Mouse (Mus musculus) kidney, postnatal 0 days (tissue): ENCODE measurements around the gene Tssk2. TPM values are rescaled to one million over a fixed set of nuclear protein-coding genes. Genes with fewer than 3 reads are reported as not detected.

Source experiments
- ATAC-seq: fragments of 200-750 bp; cut with Nextera tagmentation; replicated peaks from 2 replicates; pipeline ENCODE4 v1.8.0; 2017; ENCODE audit warnings: low read depth, moderate number of reproducible peaks, moderate TSS enrichment, moderate library complexity; ENCODE audit not compliant: low FRiP score
- DNase-seq: peaks from one replicate; pipeline ENCODE4 v3.0.0-alpha.2; 2016; ENCODE audit warnings: low spot score
- H3K27ac ChIP-seq: fragments of 300-500 bp; sonication (generic); 2 replicates; pipeline ENCODE4 v1.5.1; 2014; ENCODE audit warnings: mild to moderate bottlenecking
- H3K27me3 ChIP-seq: fragments of 300-500 bp; sonication (generic); 2 replicates; pipeline ENCODE4 v1.6.1; 2014; ENCODE audit warnings: low read length, mixed read lengths; ENCODE audit not compliant: insufficient read depth
- H3K36me3 ChIP-seq: fragments of 300-500 bp; sonication (generic); 2 replicates; pipeline ENCODE4 v1.6.1; 2014; ENCODE audit warnings: low read length, mixed read lengths; ENCODE audit not compliant: insufficient read depth
- H3K4me1 ChIP-seq: fragments of 300-500 bp; sonication (generic); replicated peaks from 2 replicates; pipeline ENCODE4 v1.6.1; 2014; ENCODE audit warnings: antibody characterized with exemption, low read length, mixed read lengths; ENCODE audit not compliant: insufficient read depth
- H3K4me2 ChIP-seq: fragments of 300-500 bp; sonication (generic); 2 replicates; pipeline ENCODE4 v1.6.1; 2014; ENCODE audit warnings: mild to moderate bottlenecking, low read length, moderate library complexity, mixed read lengths
- H3K4me3 ChIP-seq: fragments of 300-500 bp; sonication (generic); replicated peaks from 2 replicates; pipeline ENCODE4 v1.5.1; 2014; ENCODE audit warnings: low read depth, low read length
- H3K9ac ChIP-seq: fragments of 300-500 bp; sonication (generic); 2 replicates; pipeline ENCODE4 v1.6.1; 2014; ENCODE audit warnings: low read depth, low read length
- H3K9me3 ChIP-seq: fragments of 300-500 bp; sonication (generic); replicated peaks from 2 replicates; pipeline ENCODE4 v1.6.1; 2016; ENCODE audit warnings: low read length, inconsistent platforms, mixed read lengths
- CTCF ChIP-seq: IDR thresholded peaks from 2 replicates; pipeline ENCODE4 v1.5.1; 2016; ENCODE audit warnings: antibody characterized with exemption, low read depth, mild to moderate bottlenecking, moderate library complexity
- WGBS: fragments of 180-500 bp; shearing (Covaris S2); extraction: QIAGEN DNeasy Blood & Tissue Kit; methylation state at CpG from one replicate; pipeline ENCODE4 v1.1.7; 2014; 5-methylcytosine and 5-hydroxymethylcytosine counted together
- polyA plus RNA-seq: library from polyadenylated mRNA; unstranded; fragments of >200 nt; fragmentation: Nextera tagmentation; extraction: Ambion mirVana; gene quantifications from 2 replicates; pipeline ENCODE4 v1.2.1, GENCODE M21; 2015

Gene Tssk2
- polyA plus RNA-seq, 1 experiment from 2014 or later = not detected

DNA sequence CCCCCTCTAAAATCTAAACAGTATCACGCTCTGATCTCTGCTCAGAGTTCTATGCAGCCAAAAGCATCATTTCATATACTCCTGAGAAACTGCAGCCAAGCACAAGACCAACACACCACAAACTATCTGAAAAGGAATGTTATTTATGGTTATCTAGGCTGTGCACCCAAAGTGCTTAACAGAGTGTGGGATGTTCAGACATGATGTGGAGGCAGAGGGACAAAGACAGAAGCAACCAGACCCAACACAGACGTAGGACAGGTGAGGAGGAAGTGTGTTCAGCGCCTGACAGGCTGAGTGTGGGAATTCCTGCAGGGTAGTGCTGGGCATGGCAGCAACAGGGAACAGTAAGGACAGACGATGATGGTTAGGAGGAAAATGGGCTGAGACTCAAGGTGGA is 18.9 kb upstream of the Tssk2 start:
- ATAC-seq = no peak
- TF ChIP-seq CTCF = no peak
- WGBS = 94% methylated on average over 4 of the region's 4 CpGs
- no peak overlapping the region for H3K4me3 ChIP-seq
- H3K4me1 ChIP-seq = no peaks in the 10 kb centered on the region
- H3K27ac ChIP-seq = no peak overlapping the region
- H3K27me3 ChIP-seq = no peaks in the 10 kb centered on the region
- no peaks in the 10 kb centered on the region for H3K9me3 ChIP-seq
- H3K9ac ChIP-seq = no peak overlapping the region
- no peak for DNase-seq
- 0 out of 2 replicates have a peak, but pooled peaks cover 2% of the 10 kb centered on the region for H3K36me3 ChIP-seq
- H3K4me2 ChIP-seq = no peak overlapping the region

DNA sequence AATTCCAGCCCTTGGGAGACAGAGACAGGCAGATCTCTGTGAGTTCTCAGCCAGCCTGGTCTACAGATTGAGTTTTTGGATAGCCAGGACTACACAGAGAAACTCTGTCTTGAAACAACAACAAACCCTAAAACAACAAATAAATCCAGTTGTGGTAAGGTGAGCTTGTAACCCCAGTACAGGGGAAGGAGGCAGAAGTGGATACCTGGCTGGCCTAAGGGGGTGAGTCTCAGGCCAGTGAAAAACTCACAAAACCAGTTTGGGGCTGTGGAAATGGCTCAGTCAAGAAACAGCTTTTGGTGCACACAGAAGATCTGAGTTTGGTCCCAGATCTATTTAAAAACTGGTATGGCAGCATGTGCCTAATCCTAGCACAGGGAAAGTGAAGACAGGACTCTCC is 16.2 kb upstream of the Tssk2 start:
- no peaks in the 10 kb centered on the region for H3K4me1 ChIP-seq
- ATAC-seq (no peak), DNase-seq (no peak)
- H3K9me3 ChIP-seq = no peaks in the 10 kb centered on the region
- no peaks in the 10 kb centered on the region for H3K27me3 ChIP-seq
- H3K4me3 ChIP-seq = no peak overlapping the region
- H3K27ac ChIP-seq = no peak overlapping the region
- H3K4me2 ChIP-seq = no peak overlapping the region
- 0 out of 2 replicates have a peak, but pooled peaks cover 2% of the 10 kb centered on the region for H3K36me3 ChIP-seq
- TF ChIP-seq CTCF = no peak
- no peak overlapping the region for H3K9ac ChIP-seq

DNA sequence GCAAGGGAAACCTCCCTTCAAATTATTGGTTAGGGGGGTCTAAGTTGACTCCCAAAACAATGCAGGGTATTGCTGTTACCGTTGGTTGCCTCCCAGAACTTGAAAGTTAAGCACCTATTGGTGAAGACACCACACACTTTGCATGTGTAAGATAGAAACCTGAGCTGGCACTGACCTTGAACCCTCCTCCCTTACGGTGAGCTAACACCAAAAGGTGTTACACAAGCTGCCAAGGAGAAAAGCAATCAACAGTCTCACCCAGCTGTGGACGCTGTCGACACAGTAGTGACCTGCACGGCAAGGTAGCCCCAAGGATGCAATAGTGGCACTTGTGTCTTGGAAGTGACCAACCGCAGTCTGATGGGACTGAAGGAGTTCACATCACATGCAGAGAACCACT is 14.3 kb upstream of the Tssk2 start:
- Histone ChIP-seq H3K4me2 (no peak overlapping the region), H3K9me3 (no peaks in the 10 kb centered on the region), H3K4me1 (no peaks in the 10 kb centered on the region), H3K36me3 (0 out of 2 replicates have a peak, but pooled peaks cover 2% of the 10 kb centered on the region), H3K27ac (no peak overlapping the region), H3K9ac (no peak overlapping the region), H3K27me3 (no peaks in the 10 kb centered on the region), H3K4me3 (no peak overlapping the region)
- DNase-seq (no peak), ATAC-seq (no peak)
- 63% methylated on average over 6 of the region's 6 CpGs for WGBS
- no peak for TF ChIP-seq CTCF

DNA sequence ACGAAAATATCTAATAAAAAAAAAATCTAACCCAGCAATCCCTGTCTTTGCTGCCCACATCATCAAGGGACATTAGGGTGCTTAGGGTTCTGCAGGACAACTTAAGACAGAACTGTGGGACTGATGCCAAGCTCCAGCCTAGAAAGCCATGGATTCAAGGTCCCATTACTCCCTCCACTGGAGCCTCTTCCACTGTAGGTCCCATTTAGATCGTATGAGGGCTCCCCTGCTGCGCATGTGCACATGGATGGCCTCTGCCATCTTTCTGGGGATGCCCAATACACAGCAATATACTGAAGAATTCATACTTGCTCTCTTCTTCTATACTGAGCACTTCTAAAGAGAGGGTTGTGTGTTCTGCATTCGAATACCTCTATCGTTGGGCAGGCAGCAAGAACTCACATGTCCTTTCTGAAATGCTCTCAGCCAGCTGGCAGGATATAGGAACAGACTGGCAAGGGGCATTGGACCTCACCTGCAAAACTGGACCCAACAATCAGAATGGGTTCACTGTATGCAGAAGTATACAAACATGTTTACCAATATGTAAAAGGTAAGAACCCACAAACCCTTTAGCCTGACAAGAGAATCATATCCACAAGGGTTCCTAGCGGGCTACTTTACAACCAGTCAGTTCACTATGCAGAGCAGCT is 8.6 kb upstream of the Tssk2 start:
- H3K4me3 ChIP-seq = peak overlapping the region; percentile 93; the same call in 1 of the 2 replicates
- H3K9me3 ChIP-seq = no peaks in the 10 kb centered on the region
- H3K27ac ChIP-seq = no peak overlapping the region
- H3K27me3 ChIP-seq = no peaks in the 10 kb centered on the region
- H3K36me3 ChIP-seq = no peaks in the 10 kb centered on the region
- H3K9ac ChIP-seq = peak overlapping the region; percentile 93; the same call in 1 of the 2 replicates
- no peak for ATAC-seq
- 81% methylated on average over 6 of the region's 6 CpGs for WGBS
- no peak for TF ChIP-seq CTCF
- peak overlapping the region; percentile 83 for H3K4me2 ChIP-seq
- DNase-seq = no peak
- H3K4me1 ChIP-seq = 0 out of 2 replicates have a peak, but pooled peaks cover 10% of the 10 kb centered on the region

DNA sequence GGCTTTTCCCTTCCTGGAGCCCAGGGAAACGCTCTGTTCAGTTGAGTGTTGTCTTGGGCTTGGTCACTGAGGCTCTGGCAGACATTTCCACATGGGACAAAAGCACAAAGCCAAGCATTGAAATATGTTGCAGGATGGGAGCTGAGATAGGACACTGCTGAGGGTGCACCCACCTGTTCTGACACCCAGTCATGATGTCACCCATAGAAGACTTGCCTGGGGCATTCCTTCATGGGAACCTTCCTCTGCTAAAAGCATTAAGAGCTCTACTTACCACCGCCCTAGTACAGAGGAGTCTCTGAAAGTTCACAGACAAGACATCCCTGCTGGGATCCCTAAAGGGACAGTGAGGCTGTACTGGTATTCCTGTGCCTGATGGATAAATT is 8.1 kb upstream of the Tssk2 start:
- no peak for DNase-seq
- 37% methylated on average over 2 of the region's 2 CpGs for WGBS
- no peak for ATAC-seq

DNA sequence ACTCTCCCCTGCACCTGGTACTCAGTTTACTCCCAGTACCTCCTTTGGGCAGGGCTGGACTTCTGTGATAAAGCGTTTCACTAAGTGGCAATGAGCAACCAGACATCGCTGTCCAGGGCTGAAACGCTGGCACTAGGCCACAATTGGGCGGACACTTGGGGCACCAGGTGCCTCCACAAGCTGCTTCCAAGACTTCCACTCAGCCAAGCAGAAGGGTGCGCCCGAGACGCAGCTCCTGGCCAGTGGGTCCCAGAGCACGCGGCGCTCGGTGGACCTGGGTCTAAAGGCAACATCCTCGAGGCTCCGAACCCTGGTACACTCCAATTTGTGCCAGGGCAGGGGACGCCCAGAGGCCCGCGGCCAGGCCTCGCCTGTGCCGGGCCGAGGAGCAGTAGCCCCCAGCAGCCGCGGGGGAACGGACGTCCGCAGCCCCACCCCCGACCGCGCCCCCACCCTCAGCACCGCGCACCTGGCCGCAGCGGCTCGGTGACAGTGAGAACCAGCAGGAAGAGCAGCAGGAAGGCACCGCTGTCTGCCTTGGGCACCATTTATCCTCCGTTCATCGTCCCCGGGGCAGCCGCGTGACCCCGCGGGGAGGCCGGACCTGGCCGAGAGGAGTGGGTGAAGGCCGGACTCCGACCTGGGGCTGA is 7.4 kb upstream of the Tssk2 start:
- H3K9me3 ChIP-seq = no peaks in the 10 kb centered on the region
- 0 out of 2 replicates have a peak, but pooled peaks cover 10% of the 10 kb centered on the region for H3K4me1 ChIP-seq
- no peak for TF ChIP-seq CTCF
- WGBS = under 1% methylated on average over 37 of the region's 44 CpGs
- H3K27me3 ChIP-seq = no peaks in the 10 kb centered on the region
- H3K36me3 ChIP-seq = no peaks in the 10 kb centered on the region
- ATAC-seq = peak; percentile 77
- peak; percentile 68 for DNase-seq
- peak overlapping the region; percentile 97 for H3K27ac ChIP-seq
- peak overlapping the region; percentile 83 for H3K4me2 ChIP-seq
- H3K4me3 ChIP-seq = peak overlapping the region; percentile 93
- peak overlapping the region; percentile 93 for H3K9ac ChIP-seq

More for the DNA sequence above, 8.1 kb upstream of the Tssk2 start:
- peak overlapping the region; percentile 93 for H3K9ac ChIP-seq
- no peaks in the 10 kb centered on the region for H3K27me3 ChIP-seq
- no peaks in the 10 kb centered on the region for H3K36me3 ChIP-seq
- H3K4me2 ChIP-seq = peak overlapping the region; percentile 83
- TF ChIP-seq CTCF = no peak
- peak overlapping the region; percentile 93 for H3K4me3 ChIP-seq
- H3K9me3 ChIP-seq = no peaks in the 10 kb centered on the region
- H3K27ac ChIP-seq = 0 out of 2 replicates have a peak overlapping the region, but pooled peaks have one; percentile 97
- H3K4me1 ChIP-seq = 0 out of 2 replicates have a peak, but pooled peaks cover 10% of the 10 kb centered on the region
